Mouse (Mus musculus) brain, embryonic 14.5 days (tissue): ENCODE results near the gene Trcg1.

Source experiments
- CTCF ChIP-seq: fragments of 200-500 bp; IDR thresholded peaks from 2 replicates; pipeline ENCODE4 v1.5.1; 2012; ENCODE audit warnings: inconsistent platforms, mild to moderate bottlenecking, moderate library complexity, borderline replicate concordance; ENCODE audit not compliant: insufficient read depth, insufficient read length; ENCODE audit errors: extremely low read depth
- POLR2A ChIP-seq: fragments of 200-500 bp; IDR thresholded peaks from 2 replicates; pipeline ENCODE4 v1.6.1; 2012; ENCODE audit warnings: mild to moderate bottlenecking, inconsistent platforms, borderline replicate concordance; ENCODE audit not compliant: poor library complexity, insufficient read depth, insufficient read length, severe bottlenecking; ENCODE audit errors: extremely low read depth

DNA sequence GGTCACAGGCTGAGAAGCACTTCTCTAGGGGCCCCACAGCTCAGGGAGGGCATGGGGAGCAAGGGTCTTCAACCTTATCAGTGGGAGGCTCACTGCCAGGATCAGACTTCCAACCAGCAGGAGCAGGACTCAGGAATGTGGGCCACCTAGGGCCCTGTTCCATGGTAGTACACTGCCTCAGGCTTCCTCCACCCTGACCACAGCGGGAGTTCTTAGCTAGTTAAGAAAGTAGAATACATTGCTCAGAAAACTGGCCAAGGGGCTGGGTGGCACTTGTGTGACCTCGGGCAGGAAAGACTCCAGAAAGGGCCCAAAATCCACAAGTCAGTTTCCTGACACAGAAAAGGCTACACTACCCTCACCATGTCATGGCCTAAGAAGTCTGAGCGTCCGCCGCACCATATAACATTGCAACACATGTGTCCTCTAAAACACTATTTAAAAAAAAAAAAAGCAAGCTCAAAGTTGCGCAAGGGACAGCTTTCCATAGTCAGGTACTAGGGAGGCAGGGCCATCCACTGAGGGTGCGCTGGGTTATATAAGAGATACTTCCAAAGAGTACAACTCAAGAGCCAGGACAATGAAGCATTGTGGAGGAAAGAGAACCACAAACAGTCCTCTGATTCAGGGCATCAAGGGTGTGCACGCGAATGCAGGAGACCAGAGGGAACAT, 18.6 kb downstream of the Trcg1 start:
- TF ChIP-seq CTCF (no peak), POLR2A (no peak)
